Mouse (Mus musculus) forebrain, embryonic 15.5 days (tissue): ENCODE data around the gene Gpr25. TPM values are rescaled to one million over a fixed set of nuclear protein-coding genes. Genes with fewer than 3 reads are reported as not detected.

Experiments
- ATAC-seq: fragments of 200-750 bp; cut with Nextera tagmentation; replicated peaks from 2 replicates; pipeline ENCODE4 v1.8.0; 2017; ENCODE audit warnings: mild to moderate bottlenecking, moderate TSS enrichment, moderate library complexity
- H3K27ac ChIP-seq: fragments of 300-500 bp; sonication (generic); replicated peaks from 2 replicates; pipeline ENCODE4 v1.5.1; 2015; ENCODE audit warnings: mild to moderate bottlenecking, inconsistent platforms
- H3K27me3 ChIP-seq: fragments of 300-500 bp; sonication (generic); 2 replicates; pipeline ENCODE4 v1.6.1; 2015; ENCODE audit warnings: inconsistent platforms
- H3K36me3 ChIP-seq: fragments of 300-500 bp; sonication (generic); 2 replicates; pipeline ENCODE4 v1.6.1; 2015; ENCODE audit warnings: mild to moderate bottlenecking, inconsistent platforms
- H3K4me1 ChIP-seq: fragments of 300-500 bp; sonication (generic); 2 replicates; pipeline ENCODE4 v1.6.1; 2015; ENCODE audit warnings: inconsistent platforms
- H3K4me2 ChIP-seq: fragments of 300-500 bp; sonication (generic); replicated peaks from 2 replicates; pipeline ENCODE4 v1.6.1; 2015; ENCODE audit warnings: mild to moderate bottlenecking, inconsistent platforms
- H3K4me3 ChIP-seq: fragments of 300-500 bp; sonication (generic); 2 replicates; pipeline ENCODE4 v1.5.1; 2015; ENCODE audit warnings: mild to moderate bottlenecking, inconsistent platforms
- H3K9ac ChIP-seq: fragments of 300-500 bp; sonication (generic); replicated peaks from 2 replicates; pipeline ENCODE4 v1.6.1; 2015; ENCODE audit warnings: mild to moderate bottlenecking, inconsistent platforms
- H3K9me3 ChIP-seq: fragments of 300-500 bp; sonication (generic); 2 replicates; pipeline ENCODE4 v1.6.1; 2016; ENCODE audit warnings: inconsistent platforms
- WGBS: fragments of 180-500 bp; shearing (Covaris S2); methylation state at CpG from one replicate; pipeline ENCODE4 v1.1.7; 2015; ENCODE audit warnings: mixed read lengths; 5-methylcytosine and 5-hydroxymethylcytosine counted together
- polyA plus RNA-seq: library from polyadenylated mRNA; unstranded; fragments of >200 nt; fragmentation: Nextera tagmentation; extraction: Ambion mirVana; gene quantifications from 2 replicates; pipeline ENCODE4 v1.2.1, GENCODE M21; 2015

Gpr25 gene
- 0.34 and 0.41 TPM in 2 replicates for polyA plus RNA-seq

DNA sequence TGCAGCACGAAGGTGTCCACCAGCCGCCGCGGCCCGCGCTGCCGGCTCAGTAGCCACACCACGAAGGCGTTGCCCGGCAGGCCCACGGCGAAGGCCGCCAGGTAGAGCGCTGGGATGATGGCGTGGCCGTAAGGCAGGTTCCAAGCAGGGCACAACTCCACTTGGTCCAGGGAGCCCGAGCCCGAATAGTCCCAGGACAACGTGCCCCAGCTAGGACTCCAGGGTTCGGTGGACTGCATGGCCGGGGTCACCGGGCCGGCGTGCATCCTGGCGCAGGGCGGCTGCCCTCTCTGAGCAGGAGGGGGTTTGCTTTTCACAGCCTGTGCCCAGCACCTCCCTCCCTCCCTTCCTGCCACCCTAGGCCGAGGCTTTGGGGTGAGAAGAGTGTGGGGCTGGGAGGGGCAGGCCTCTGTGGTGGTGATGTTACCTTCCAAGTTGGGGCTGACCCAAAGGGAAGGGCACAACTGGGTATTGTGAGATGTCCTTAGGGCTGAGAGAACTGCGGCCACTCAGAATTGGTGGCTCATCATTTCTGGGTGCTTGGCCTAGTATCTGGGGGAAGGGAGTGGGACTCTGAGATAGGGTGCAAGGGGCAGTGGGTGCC, at the start of gene Gpr25:
Gpr25 (minus strand) TSS at position 239 of the 604 bp plus-strand sequence.
- peak; percentile 57 for ATAC-seq
- H3K4me2 ChIP-seq: peak within 1 kb of the TSS; percentile 87
- 7% methylated on average over 28 of the region's 28 CpGs for WGBS
- H3K9me3 ChIP-seq: no peaks in the 10 kb centered on the region
- no peaks in the 10 kb centered on the region for H3K36me3 ChIP-seq
- H3K4me3 ChIP-seq: peak within 1 kb of the TSS; percentile 51
- H3K9ac ChIP-seq: peak within 1 kb of the TSS; percentile 65
- peaks cover 14% of the 10 kb centered on the region for H3K4me1 ChIP-seq
- peaks cover 24% of the 10 kb centered on the region; the same call in 1 of the 2 replicates for H3K27me3 ChIP-seq
- no peak within 1 kb of the TSS for H3K27ac ChIP-seq

DNA sequence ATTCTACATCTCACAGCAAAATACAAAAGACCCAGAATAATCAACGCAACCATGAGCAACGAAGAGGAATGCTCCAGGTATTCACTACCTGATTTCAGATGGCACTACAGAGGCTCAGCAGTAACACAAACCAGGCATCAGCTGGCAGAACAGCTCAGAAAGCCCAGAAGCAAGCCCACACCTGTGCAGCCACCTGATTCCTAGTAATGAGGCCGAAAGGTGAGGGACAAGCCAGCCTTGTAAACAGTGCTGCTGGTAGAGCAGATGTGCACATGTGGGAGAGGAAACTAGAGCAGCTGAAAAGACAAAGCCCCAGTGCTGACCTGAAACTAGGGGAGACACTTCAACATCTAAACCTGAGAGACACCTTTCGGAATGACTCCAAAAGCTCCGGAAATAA, 48.5 kb upstream of the Gpr25 start:
- Histone ChIP-seq H3K9me3 (no peaks in the 10 kb centered on the region), H3K36me3 (no peaks in the 10 kb centered on the region), H3K4me1 (no peaks in the 10 kb centered on the region), H3K27me3 (no peaks in the 10 kb centered on the region), H3K4me2 (no peak overlapping the region), H3K9ac (no peak overlapping the region), H3K4me3 (no peak overlapping the region), H3K27ac (no peak overlapping the region)
- 90% methylated on average over 5 of the region's 5 CpGs for WGBS
- no peak for ATAC-seq

DNA sequence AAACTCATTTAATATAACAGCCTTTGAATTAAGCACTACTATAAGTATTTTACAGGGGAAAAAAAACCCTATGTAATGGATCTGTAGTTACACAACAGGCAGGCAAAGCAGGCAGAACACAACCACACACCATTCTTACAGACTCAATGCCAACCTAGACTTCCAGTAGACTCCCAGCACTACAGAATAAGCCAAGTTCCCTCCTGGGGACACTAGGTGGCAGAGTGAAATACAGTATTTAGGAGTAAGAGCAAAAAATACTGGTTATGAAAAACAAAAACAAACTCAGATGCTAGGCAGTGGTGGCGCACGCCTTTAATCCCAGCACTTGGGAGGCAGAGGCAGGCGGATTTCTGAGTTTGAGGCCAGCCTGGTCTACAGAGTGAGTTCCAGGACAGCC, 45.8 kb upstream of the Gpr25 start:
- H3K27ac ChIP-seq: no peak overlapping the region
- H3K4me3 ChIP-seq: no peak overlapping the region
- H3K36me3 ChIP-seq: peaks cover 7% of the 10 kb centered on the region; the same call in 1 of the 2 replicates
- no peak overlapping the region for H3K4me2 ChIP-seq
- H3K4me1 ChIP-seq: no peaks in the 10 kb centered on the region
- WGBS: 86% methylated on average over 3 of the region's 3 CpGs
- no peak overlapping the region for H3K9ac ChIP-seq
- no peaks in the 10 kb centered on the region for H3K9me3 ChIP-seq
- ATAC-seq: 0 out of 2 replicates have a peak, but pooled peaks have one; percentile 43
- no peaks in the 10 kb centered on the region for H3K27me3 ChIP-seq

DNA sequence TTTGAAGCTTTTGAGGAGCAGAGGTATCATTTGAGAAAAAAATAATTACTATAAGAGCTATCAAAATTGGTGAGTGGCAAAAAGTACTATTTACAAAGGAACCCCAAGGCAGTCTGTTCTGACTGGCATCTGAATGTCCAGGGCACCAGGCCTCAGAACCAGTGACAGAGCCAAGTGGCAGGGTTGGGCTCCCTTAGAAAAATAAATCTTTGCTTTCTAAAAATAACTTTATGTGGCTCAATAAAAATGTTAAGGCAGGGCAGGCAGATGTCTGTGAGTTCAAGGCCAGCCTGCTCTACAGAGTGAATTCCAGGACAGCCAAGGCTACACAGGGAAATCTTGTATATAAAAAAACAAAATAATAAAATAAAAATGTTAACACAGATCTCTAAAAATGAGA, 33.3 kb upstream of the Gpr25 start:
- Histone ChIP-seq H3K27ac (no peak overlapping the region), H3K4me2 (no peak overlapping the region), H3K9me3 (no peaks in the 10 kb centered on the region), H3K9ac (no peak overlapping the region), H3K4me3 (no peak overlapping the region), H3K27me3 (no peaks in the 10 kb centered on the region), H3K36me3 (peaks cover 9% of the 10 kb centered on the region; the same call in 1 of the 2 replicates), H3K4me1 (0 out of 2 replicates have a peak, but pooled peaks cover 2% of the 10 kb centered on the region)
- ATAC-seq: no peak

DNA sequence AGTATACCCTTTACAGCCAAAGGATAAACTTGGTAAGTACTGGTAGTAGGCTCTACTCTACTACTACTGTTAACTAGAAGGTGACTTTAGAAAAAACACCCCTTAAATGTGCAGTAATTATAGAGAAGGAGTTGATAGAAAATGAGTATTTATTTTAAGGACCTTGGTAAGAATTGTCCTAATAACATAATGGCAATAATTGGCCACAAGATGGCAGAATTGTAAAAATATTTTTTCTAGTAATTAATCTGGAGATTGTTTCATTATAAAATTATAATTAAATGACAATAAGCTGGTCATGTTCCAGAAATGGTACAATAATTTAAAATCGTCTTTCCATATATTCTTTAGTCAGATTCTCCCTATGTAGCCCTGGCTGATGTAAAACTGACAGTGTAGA, 29.1 kb upstream of the Gpr25 start:
- Histone ChIP-seq H3K4me3 (no peak overlapping the region), H3K27ac (no peak overlapping the region), H3K9me3 (no peaks in the 10 kb centered on the region), H3K4me1 (no peaks in the 10 kb centered on the region), H3K4me2 (no peak overlapping the region), H3K27me3 (no peaks in the 10 kb centered on the region), H3K9ac (no peak overlapping the region), H3K36me3 (peaks cover 19% of the 10 kb centered on the region)
- WGBS: 65% methylated on average over 1 of the region's 1 CpGs
- no peak for ATAC-seq

DNA sequence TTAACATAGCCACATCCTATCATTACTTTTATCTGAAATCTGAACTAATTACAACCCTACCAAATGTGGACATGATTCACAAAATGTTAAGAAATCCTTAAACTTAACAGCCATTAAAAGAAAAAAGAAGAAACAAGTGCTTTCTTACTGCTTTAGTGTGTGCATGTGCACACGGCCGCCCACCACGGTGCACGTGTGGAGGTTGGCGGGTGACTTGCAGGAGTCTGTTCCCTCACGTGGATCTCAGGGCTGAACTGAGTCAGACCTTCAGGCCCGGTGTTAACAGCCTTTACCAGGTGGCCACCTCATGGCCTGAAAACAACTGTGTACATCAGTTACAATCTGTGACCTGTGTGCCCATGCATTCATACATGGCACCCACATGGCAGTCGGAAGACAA, 16.7 kb upstream of the Gpr25 start:
- H3K9me3 ChIP-seq: no peaks in the 10 kb centered on the region
- H3K4me3 ChIP-seq: no peak overlapping the region
- no peak overlapping the region for H3K27ac ChIP-seq
- no peak overlapping the region for H3K9ac ChIP-seq
- no peaks in the 10 kb centered on the region for H3K4me1 ChIP-seq
- no peaks in the 10 kb centered on the region for H3K27me3 ChIP-seq
- WGBS: 95% methylated on average over 8 of the region's 8 CpGs
- H3K4me2 ChIP-seq: no peak overlapping the region
- ATAC-seq: no peak
- H3K36me3 ChIP-seq: peaks cover 79% of the 10 kb centered on the region

DNA sequence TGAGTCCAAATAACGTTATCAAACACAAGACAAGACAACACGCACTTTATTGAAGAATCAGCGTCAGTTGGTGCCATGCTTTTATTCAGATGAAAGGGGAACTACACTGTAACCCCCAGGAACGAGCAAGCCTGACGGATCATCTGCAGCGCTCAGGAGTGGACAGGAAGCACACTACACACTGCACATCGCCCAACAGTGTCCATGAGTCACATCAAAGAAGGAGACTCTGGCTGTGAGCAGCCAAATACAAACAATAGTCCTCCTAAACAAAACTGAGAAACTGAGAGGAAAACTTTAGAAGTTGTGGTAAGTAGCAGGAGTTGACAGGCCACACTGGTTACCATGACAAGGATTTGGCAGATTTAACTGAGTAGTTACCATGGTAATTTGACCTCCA, 7.6 kb upstream of the Gpr25 start:
- no peak overlapping the region for H3K27ac ChIP-seq
- no peak for ATAC-seq
- H3K27me3 ChIP-seq: no peaks in the 10 kb centered on the region
- no peak overlapping the region for H3K4me2 ChIP-seq
- 68% methylated on average over 7 of the region's 7 CpGs for WGBS
- H3K4me3 ChIP-seq: no peak overlapping the region
- peaks cover 40% of the 10 kb centered on the region for H3K36me3 ChIP-seq
- no peaks in the 10 kb centered on the region for H3K9me3 ChIP-seq
- H3K4me1 ChIP-seq: no peaks in the 10 kb centered on the region
- no peak overlapping the region for H3K9ac ChIP-seq

DNA sequence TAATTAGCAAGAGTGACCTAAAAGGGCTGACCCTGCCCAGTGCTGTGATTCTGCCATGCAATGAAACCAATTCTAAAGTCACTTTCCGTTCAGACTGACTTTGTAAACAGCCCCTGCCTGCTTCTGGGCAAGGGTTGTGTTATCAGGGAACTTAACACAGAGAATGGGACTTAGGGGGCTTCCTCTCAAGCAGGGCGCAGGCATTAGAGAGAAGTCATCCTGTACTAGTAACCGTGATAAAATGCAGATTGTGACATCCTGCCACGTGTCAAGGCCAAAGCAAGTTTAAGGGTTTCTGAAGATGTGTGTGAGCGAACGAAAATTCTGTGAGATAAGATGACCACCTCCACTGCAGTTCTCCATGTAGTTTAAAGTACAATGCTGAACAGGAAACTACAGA, 5.5 kb upstream of the Gpr25 start:
- no peak overlapping the region for H3K9ac ChIP-seq
- H3K27ac ChIP-seq: no peak overlapping the region
- 0 out of 2 replicates have a peak, but pooled peaks cover 2% of the 10 kb centered on the region for H3K27me3 ChIP-seq
- WGBS: 78% methylated on average over 6 of the region's 6 CpGs
- peaks cover 20% of the 10 kb centered on the region for H3K36me3 ChIP-seq
- H3K4me2 ChIP-seq: no peak overlapping the region
- no peak for ATAC-seq
- H3K4me1 ChIP-seq: no peaks in the 10 kb centered on the region
- H3K9me3 ChIP-seq: no peaks in the 10 kb centered on the region
- no peak overlapping the region for H3K4me3 ChIP-seq

DNA sequence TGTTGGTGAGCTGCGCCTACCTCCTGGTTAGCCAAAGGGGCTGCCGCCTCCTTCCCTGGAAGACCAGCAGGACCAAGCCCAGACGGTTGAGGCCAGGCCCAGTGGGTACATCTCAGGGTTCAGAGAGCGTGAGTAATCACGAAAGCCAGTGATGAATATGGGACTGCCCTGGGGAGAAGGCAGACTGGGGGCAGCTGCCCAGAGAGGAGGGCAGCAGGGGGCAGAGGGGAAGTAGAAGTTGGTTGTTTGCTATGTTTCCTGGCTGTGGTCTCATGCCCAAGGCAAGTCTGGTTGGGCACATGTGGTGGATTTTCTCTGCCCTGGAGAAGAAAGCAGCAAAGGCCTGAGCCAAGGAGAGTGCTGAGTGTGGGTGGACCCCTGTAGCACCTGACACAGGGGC, 2.7 kb upstream of the Gpr25 start:
- H3K4me3 ChIP-seq: no peak overlapping the region
- no peak overlapping the region for H3K27ac ChIP-seq
- WGBS: 82% methylated on average over 5 of the region's 5 CpGs
- no peak overlapping the region for H3K4me2 ChIP-seq
- H3K27me3 ChIP-seq: peaks cover 17% of the 10 kb centered on the region; the same call in 1 of the 2 replicates
- no peaks in the 10 kb centered on the region for H3K9me3 ChIP-seq
- no peak for ATAC-seq
- H3K4me1 ChIP-seq: peaks cover 14% of the 10 kb centered on the region
- no peak overlapping the region for H3K9ac ChIP-seq
- peaks cover 4% of the 10 kb centered on the region; the same call in 1 of the 2 replicates for H3K36me3 ChIP-seq

DNA sequence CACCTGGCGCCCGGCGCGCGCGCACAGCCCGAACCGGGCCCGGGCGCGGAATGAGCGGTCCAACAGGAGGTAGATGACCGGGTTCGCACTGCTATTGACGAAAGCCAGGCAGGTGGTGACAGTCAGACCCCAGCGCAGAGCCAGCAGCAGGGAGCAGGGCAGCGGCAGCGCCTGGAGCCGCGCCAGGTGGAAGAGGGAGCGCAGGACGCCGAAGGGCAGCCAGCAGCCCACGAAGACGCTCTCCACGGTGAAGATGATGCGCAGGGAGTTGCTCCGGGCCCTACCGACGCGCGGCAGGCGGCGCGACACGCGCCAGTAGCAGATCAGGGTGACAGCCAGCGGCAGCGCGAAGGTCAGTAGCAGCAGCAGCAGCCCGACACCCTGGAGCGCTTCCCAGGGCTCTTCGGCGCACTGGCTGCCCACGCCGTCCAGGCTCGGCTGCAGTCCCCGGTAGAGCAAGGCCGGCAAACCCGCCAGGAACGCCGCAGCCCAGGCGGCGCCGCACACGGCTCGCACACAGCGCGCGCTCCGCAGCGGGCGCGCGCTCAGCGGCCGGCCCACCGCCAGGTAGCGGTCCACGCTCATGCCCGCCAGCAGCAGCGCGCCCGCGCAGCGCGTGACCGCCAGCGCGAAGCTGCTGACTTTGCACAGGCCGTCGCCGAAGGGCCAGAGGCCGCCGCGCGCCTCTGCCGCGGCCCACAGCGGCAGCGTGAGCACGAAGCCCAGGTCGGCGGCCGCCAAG, 609 bp downstream of the Gpr25 start:
- Histone ChIP-seq H3K9me3 (no peaks in the 10 kb centered on the region), H3K27me3 (peaks cover 24% of the 10 kb centered on the region; the same call in 1 of the 2 replicates), H3K9ac (peak overlapping the region; percentile 65), H3K36me3 (no peaks in the 10 kb centered on the region), H3K4me1 (peaks cover 14% of the 10 kb centered on the region), H3K27ac (no peak overlapping the region), H3K4me3 (peak overlapping the region; percentile 51), H3K4me2 (peak overlapping the region; percentile 87)
- WGBS: under 1% methylated on average over 95 of the region's 95 CpGs
- ATAC-seq: peak; percentile 87

DNA sequence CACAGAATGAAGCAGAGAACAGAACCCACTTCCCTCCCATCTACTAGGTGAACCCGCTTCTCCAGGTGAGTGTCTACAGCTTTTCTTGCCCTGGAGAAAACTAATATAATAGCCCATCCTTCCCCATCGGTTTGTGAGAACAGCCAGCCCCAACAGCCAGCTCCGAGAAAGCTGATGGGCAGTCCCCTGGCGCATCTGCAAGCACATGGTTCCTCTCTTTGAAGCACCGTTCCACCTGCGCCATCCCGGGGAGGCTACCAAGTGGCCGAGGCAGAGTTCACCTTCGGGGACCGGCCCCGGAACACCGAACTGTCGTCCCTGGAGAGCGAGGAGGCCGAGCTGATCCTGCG, 1.2 kb downstream of the Gpr25 start:
- WGBS: 3% methylated on average over 16 of the region's 16 CpGs
- Histone ChIP-seq H3K4me3 (peak overlapping the region; percentile 51), H3K27ac (no peak overlapping the region), H3K9ac (peak overlapping the region; percentile 65), H3K4me2 (peak overlapping the region; percentile 87), H3K4me1 (peaks cover 14% of the 10 kb centered on the region), H3K27me3 (peaks cover 24% of the 10 kb centered on the region; the same call in 1 of the 2 replicates), H3K36me3 (no peaks in the 10 kb centered on the region), H3K9me3 (no peaks in the 10 kb centered on the region)
- ATAC-seq: no peak

DNA sequence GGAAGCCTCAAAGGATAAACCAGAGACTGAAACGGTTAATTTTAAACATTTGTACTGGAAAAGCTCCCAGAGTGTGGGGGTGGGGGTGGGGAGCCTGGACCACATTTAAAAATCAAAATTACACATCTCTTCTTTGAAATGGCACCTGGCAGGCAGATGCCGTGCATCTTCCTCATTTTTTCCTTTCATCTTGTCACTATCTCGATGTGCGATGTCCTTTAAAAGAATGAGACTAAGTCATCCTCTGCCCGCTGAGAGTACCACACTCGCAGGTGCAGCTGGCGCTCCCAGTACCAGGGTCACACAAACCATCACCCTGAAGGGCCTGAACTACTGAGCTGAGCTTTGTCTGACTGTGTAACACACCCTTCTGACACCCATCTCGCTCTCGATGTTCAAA, 2.2 kb downstream of the Gpr25 start:
- no peak overlapping the region for H3K4me3 ChIP-seq
- WGBS: 70% methylated on average over 9 of the region's 9 CpGs
- no peaks in the 10 kb centered on the region for H3K36me3 ChIP-seq
- no peak for ATAC-seq
- H3K27me3 ChIP-seq: peaks cover 24% of the 10 kb centered on the region; the same call in 1 of the 2 replicates
- H3K27ac ChIP-seq: no peak overlapping the region
- peaks cover 14% of the 10 kb centered on the region for H3K4me1 ChIP-seq
- H3K4me2 ChIP-seq: no peak overlapping the region
- no peak overlapping the region for H3K9ac ChIP-seq
- H3K9me3 ChIP-seq: no peaks in the 10 kb centered on the region
